Mouse (Mus musculus) neural tube, postnatal 0 days (tissue): Measurements from ENCODE around the gene Krt7. TPM values are rescaled to one million over a fixed set of nuclear protein-coding genes. Genes with fewer than 3 reads are reported as not detected.

Source experiments
- microRNA counts: library from miRNA; unstranded; fragments of <30 nt; microRNA quantifications from one replicate; lab custom pipeline; 2015
- microRNA-seq: library from miRNA; unstranded; fragments of <30 nt; microRNA quantifications from one replicate; pipeline ENCODE4, GENCODE M21; 2016
- polyA plus RNA-seq: library from polyadenylated mRNA; unstranded; fragments of >200 nt; fragmentation: Nextera tagmentation; extraction: Ambion mirVana; gene quantifications from 2 replicates; pipeline ENCODE4 v1.2.1, GENCODE M21; 2015

Krt7 gene
- polyA plus RNA-seq: 0.19 and 0.37 TPM in 2 replicates

DNA sequence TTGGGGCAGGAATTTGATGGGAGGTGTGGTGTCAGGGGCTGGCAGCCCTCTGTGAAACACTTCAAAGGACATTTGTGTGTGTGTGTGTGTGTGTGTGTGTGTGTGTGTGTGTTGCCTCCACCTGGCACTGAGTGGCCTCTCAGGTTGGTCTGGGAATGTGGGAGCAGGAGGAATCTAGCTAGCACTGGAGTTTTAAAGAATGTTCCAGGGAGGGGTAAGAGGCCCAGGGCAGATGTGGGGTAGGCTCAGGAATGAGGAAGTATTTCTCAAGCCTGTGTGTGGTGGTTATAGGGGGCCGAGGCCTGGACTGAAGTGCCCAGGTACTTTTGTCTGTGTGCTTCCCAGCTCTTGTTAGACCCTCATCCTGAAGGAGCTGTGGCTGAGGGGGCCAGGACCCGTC lies at the start of gene Krt7:
Krt7 (plus strand) TSS at position 269 of the 400 bp plus-strand sequence.

DNA sequence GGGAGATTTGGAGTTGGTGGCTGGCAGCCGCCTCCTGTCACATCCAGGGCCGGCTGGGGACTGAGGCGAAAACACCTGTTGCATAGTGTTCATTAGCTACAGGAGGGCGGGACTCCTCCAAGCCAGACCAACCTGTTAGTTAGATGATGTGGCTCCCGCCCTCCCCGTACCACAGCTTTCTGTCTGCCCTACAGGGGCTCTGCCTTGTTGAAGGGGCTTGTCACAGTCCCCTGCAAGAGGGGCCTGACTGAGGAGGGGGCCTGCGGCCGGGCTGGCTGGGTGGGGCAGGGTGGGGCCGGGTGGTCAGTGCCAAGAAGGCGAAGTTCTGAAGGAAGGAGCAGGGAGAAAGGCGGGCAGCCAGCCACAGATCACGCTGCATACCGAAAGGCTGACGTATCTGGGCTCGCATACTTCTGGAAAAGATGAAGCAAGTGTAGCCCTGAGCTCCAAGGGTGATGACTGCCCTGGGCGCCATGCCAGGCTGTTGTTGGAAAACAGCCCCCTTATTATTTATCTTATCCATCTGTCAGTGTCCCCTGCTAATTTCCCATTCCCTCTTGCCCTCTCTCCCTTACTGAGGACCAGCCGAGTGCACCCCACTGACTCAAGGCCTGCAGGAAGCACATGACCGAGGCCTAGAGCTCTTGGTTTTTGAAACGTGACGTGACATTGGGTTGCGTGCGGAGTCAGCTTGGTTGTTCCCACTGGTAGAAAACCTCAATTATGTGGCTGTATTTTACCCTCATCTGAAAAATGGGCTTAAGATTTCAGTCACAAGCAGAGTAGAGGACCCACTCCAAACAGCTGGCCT lies 40.5 kb upstream of the Krt7 start, which contains the start of gene Krt80:
Krt80 (minus strand) TSS at position 62 of the 811 bp plus-strand sequence.

GRCm38 (mm10) chr15:101438555-101438954 lies 27.7 kb downstream of the Krt7 start, which contains the start of gene Krt87:
Gene Krt87, minus strand, starts transcription at chr15:101438804.

GRCm38 (mm10) chr15:101447444-101447843 lies 36.6 kb downstream of the Krt7 start, which contains the start of gene Krt88:
Gene Krt88, plus strand, starts transcription at chr15:101447744.

DNA sequence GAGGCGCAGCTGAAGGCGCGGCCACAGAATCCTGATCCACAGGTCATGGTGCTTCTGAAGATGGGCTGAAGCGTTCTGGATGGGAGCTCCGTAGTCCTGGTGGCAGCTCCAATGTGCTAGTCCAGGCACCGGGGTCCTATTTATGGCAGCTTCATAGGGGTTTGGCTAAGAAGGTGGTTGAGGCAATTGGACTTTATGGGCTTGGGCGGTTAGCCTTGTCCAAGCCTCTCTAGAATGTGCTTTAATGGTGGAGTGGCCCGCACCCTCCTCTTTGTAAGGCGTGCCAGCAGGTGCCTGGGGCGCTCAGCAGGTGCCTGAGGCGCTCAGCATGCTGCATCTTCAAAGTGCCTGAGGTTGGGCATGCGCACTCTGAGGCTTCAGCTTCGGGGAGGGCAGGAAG lies 52.8 kb downstream of the Krt7 start, which contains the start of gene Krt81:
Krt81 (minus strand) TSS at position 101 of the 400 bp plus-strand sequence.

GRCm38 (mm10) chr15:101472952-101473528 lies 62.2 kb downstream of the Krt7 start, which contains the start of gene Krt86:
Gene Krt86, plus strand, starts transcription at chr15:101473478.

MicroRNAs within 50 kb of the gene (microRNA counts, 519-probe panel; counts per million panel counts)
- microRNA mmu-miR-1941-3p (lab: Ali Mortazavi, UCI) (40.5 counts per million), microRNA mmu-miR-1941-5p (lab: Ali Mortazavi, UCI) (40.5 counts per million)

Small RNAs within 50 kb of the gene (microRNA-seq; reads per million reads assigned to microRNA genes)
- gene Mir1941: 1.5 reads per million

Other genes starting within 250 kb of the Krt7 start
- gene Acvr1b, start 237.0 kb upstream of the Krt7 start, polyA plus RNA-seq: 14.3 and 16.7 TPM in 2 replicates
- 2.7 and 3.2 TPM in 2 replicates for gene Grasp, start 186.9 kb upstream of the Krt7 start, polyA plus RNA-seq
- gene Nr4a1, start 156.8 kb upstream of the Krt7 start, polyA plus RNA-seq: 11.8 and 15.2 TPM in 2 replicates
- gene Atg101, start 126.8 kb upstream of the Krt7 start, polyA plus RNA-seq: 63.2 and 67.3 TPM in 2 replicates
- gene 6030408B16Rik, start 117.8 kb upstream of the Krt7 start, polyA plus RNA-seq: 0.26 and 0.34 TPM in 2 replicates
- 0.58 and 0.74 TPM in 2 replicates for gene Krt80, start 40.9 kb upstream of the Krt7 start, polyA plus RNA-seq
- gene Krt87, start 27.8 kb downstream of the Krt7 start, polyA plus RNA-seq: 1.1 and 1.2 TPM in 2 replicates
- not detected in 2 replicates for gene Krt88, start 36.7 kb downstream of the Krt7 start, polyA plus RNA-seq
- not detected in 2 replicates for gene Krt81, start 52.7 kb downstream of the Krt7 start, polyA plus RNA-seq
- gene Krt86, start 62.4 kb downstream of the Krt7 start, polyA plus RNA-seq: 0.13 and 0.14 TPM in 2 replicates
- gene Krt83, start 80.5 kb downstream of the Krt7 start, polyA plus RNA-seq: not detected in 2 replicates
- 0.45 and 0.79 TPM in 2 replicates for gene Gm49425, start 106.2 kb downstream of the Krt7 start, polyA plus RNA-seq
- gene Krt84, start 121.8 kb downstream of the Krt7 start, polyA plus RNA-seq: 0.05 TPM in 1 of 2 replicates, not detected in the other
- gene Krt82, start 139.6 kb downstream of the Krt7 start, polyA plus RNA-seq: not detected in 2 replicates
- gene Krt90, start 151.9 kb downstream of the Krt7 start, polyA plus RNA-seq: 0.11 and 0.28 TPM in 2 replicates
- 0.24 and 0.31 TPM in 2 replicates for gene Krt75, start 162.9 kb downstream of the Krt7 start, polyA plus RNA-seq
- gene Gm5414, start 217.1 kb downstream of the Krt7 start, polyA plus RNA-seq: not detected in 2 replicates
- gene Gm5478, start 236.3 kb downstream of the Krt7 start, polyA plus RNA-seq: not detected in 2 replicates